Mouse (Mus musculus) midbrain, embryonic 10.5 days (tissue): ENCODE results near the gene Pde3a. TPM values are rescaled to one million over a fixed set of nuclear protein-coding genes. Genes with fewer than 3 reads are reported as not detected.
A peak's percentile ranks its signal among the peaks of the same experiment; 100 is the strongest.

Experiments used
- DNase-seq: peaks from one replicate; pipeline ENCODE4 v3.0.0-alpha.2; 2017; ENCODE audit warnings: low spot score
- H3K27ac ChIP-seq: fragments of 300-500 bp; sonication (generic); replicated peaks from 2 replicates; pipeline ENCODE4 v1.5.1; 2016; ENCODE audit warnings: mild to moderate bottlenecking
- H3K27me3 ChIP-seq: fragments of 300-500 bp; sonication (generic); 2 replicates; pipeline ENCODE4 v1.6.1; 2016; ENCODE audit warnings: low read depth, mild to moderate bottlenecking; ENCODE audit not compliant: poor library complexity, severe bottlenecking
- H3K36me3 ChIP-seq: fragments of 300-500 bp; sonication (generic); 2 replicates; pipeline ENCODE4 v1.6.1; 2016; ENCODE audit warnings: mild to moderate bottlenecking, moderate library complexity
- H3K4me1 ChIP-seq: fragments of 300-500 bp; sonication (generic); 2 replicates; pipeline ENCODE4 v1.6.1; 2016
- H3K4me3 ChIP-seq: fragments of 300-500 bp; sonication (generic); 2 replicates; pipeline ENCODE4 v1.5.1; 2016; ENCODE audit warnings: mild to moderate bottlenecking, moderate library complexity
- H3K9me3 ChIP-seq: fragments of 300-500 bp; sonication (generic); replicated peaks from 2 replicates; pipeline ENCODE4 v1.6.1; 2016; ENCODE audit warnings: mild to moderate bottlenecking
- WGBS: fragments of 180-500 bp; shearing (Covaris S2); methylation state at CpG from one replicate; pipeline ENCODE4 v1.1.7; 2016; 5-methylcytosine and 5-hydroxymethylcytosine counted together
- polyA plus RNA-seq: library from polyadenylated mRNA; unstranded; fragments of >200 nt; fragmentation: Nextera tagmentation; extraction: Ambion mirVana; gene quantifications from 2 replicates; pipeline ENCODE4 v1.2.1, GENCODE M21; 2016

The Pde3a gene
- polyA plus RNA-seq, 1 experiment from 2014 or later: 0.63 TPM

DNA sequence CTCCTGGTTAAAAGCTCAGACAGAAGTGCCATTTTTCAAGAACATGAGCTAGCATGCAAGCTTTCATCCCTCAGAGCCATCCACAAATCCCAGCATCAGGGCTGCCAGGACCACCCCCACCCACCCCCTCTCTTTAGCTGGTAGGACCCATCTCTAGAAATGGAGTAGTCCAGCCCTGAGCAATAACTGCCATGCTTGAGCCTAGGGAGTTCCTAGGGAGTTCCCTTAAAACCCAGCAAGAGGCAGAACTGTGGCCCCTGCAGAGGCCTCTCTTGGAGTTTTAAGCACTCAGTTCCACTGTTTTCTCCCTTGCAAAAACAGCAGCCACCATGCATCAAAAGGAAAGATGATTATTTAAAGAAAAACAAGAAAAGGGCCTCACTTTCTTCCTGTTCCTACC, 988 bp upstream of the Pde3a start:
- peak overlapping the region; percentile 63 for H3K4me3 ChIP-seq
- no peak for DNase-seq
- no peaks in the 10 kb centered on the region for H3K9me3 ChIP-seq
- H3K27me3 ChIP-seq: peaks cover 50% of the 10 kb centered on the region
- peaks cover 27% of the 10 kb centered on the region for H3K4me1 ChIP-seq
- no peak overlapping the region for H3K27ac ChIP-seq
- H3K36me3 ChIP-seq: no peaks in the 10 kb centered on the region

- Histone ChIP-seq H3K27me3 (peaks cover 56% of the 10 kb centered on the region), H3K27ac (peak overlapping the region; percentile 83), H3K36me3 (no peaks in the 10 kb centered on the region), H3K4me3 (peak overlapping the region; percentile 63), H3K4me1 (peaks cover 27% of the 10 kb centered on the region), H3K9me3 (no peaks in the 10 kb centered on the region)
- DNase-seq: peak; percentile 77
- WGBS: under 1% methylated on average over 67 of the region's 68 CpGs
Measured at GRCm38 (mm10) chr6:141249585-141250295, 671 bp downstream of the Pde3a start.

- peak overlapping the region; percentile 63 for H3K4me3 ChIP-seq
- peak overlapping the region; percentile 83 for H3K27ac ChIP-seq
- H3K27me3 ChIP-seq: peaks cover 56% of the 10 kb centered on the region
- under 1% methylated on average over 22 of the region's 22 CpGs for WGBS
- peaks cover 31% of the 10 kb centered on the region for H3K4me1 ChIP-seq
- no peak for DNase-seq
- no peaks in the 10 kb centered on the region for H3K36me3 ChIP-seq
- H3K9me3 ChIP-seq: no peaks in the 10 kb centered on the region
Measured at GRCm38 (mm10) chr6:141250296-141250629, 1.2 kb downstream of the Pde3a start.

DNA sequence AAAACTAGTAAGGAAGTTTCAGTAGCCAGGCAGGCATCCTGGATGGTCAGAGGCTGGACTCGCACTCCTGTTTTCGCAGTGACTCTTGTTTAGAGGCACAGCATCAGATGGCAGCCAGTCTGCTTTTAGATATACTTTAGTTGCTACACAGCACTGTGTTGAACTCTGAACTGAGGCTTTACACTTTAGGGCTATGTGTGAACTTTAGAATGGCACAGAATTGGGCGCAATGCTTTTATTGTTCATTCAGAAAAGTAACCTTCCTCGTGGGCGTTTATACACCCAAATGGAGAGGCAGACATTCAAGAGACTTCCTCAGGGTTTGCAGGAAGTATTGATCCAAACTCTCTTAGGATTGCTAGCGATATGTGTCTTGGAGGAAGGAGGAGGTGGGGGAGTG, 1.9 kb downstream of the Pde3a start:
- H3K27me3 ChIP-seq: peaks cover 56% of the 10 kb centered on the region
- H3K4me3 ChIP-seq: peak overlapping the region; percentile 63; the same call in 1 of the 2 replicates

DNA sequence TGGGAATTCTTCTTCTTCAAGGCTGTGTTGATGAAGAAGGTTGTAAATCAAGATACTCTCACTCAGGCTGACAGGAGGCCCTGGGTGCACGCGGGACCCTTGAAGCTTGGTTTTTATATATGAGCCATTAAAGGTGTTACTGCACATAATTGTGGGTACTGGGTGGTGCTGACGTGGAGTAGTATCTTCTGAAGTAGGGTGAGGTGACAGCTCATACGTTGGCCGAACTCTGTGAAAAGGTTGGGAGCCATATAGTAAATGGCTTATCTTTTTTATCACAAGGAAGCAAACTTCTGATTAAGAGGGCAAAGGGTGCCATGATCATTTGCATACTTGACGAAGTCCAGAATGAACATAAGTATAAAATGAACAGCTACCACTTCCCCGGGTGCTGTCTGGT, 3.5 kb downstream of the Pde3a start:
- Histone ChIP-seq H3K27me3 (peaks cover 56% of the 10 kb centered on the region), H3K9me3 (no peaks in the 10 kb centered on the region), H3K36me3 (no peaks in the 10 kb centered on the region), H3K27ac (no peak overlapping the region), H3K4me3 (no peak overlapping the region), H3K4me1 (peaks cover 34% of the 10 kb centered on the region)
- WGBS: 95% methylated on average over 7 of the region's 7 CpGs
- DNase-seq: no peak

More for the DNA sequence above, 1.9 kb downstream of the Pde3a start:
- WGBS: 72% methylated on average over 6 of the region's 6 CpGs
- peaks cover 34% of the 10 kb centered on the region for H3K4me1 ChIP-seq
- H3K9me3 ChIP-seq: no peaks in the 10 kb centered on the region
- no peaks in the 10 kb centered on the region for H3K36me3 ChIP-seq
- DNase-seq: no peak
- H3K27ac ChIP-seq: no peak overlapping the region

DNA sequence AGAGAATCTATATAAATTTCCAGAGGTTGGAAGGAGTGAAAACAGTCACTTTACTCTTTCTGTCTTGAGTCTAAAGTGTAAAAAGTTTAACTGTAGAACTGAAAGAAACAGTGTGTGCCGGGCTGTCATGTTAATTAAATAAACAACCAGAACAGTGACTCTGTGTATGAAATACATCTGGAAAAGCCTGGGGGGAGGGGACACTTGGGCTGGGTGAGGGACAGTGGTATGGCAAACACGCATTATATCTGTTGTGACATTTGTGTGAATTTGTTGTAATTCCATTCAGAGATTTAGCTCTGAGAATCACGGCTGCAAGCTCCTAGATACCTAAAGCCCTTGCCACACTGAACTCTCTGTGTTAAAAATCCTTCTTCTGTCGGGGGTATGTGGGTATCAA, 5.9 kb downstream of the Pde3a start:
- no peak overlapping the region for H3K27ac ChIP-seq
- H3K4me1 ChIP-seq: peaks cover 14% of the 10 kb centered on the region
- DNase-seq: no peak
- no peaks in the 10 kb centered on the region for H3K36me3 ChIP-seq
- peaks cover 38% of the 10 kb centered on the region for H3K27me3 ChIP-seq
- no peaks in the 10 kb centered on the region for H3K9me3 ChIP-seq
- WGBS: 69% methylated on average over 4 of the region's 4 CpGs
- no peak overlapping the region for H3K4me3 ChIP-seq

DNA sequence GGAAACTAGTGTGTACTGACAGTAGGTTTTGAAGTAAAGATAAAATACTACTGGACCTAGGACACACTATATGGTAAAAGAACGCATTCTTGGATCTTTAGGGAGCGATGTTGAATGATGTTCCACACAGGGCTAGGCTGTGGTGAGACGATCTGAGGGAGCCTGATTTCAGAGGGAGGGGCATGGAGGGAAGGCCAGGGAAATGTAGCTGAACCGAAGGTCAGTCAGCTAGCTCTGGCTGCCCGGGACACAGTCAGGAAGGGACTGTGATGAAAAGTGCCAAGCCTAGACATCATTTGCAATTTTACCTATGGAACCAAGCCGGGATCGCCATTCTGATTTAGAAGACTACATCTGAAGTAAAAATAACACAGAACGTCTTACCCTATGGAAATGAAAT, 7.8 kb downstream of the Pde3a start:
- peaks cover 18% of the 10 kb centered on the region for H3K27me3 ChIP-seq
- H3K36me3 ChIP-seq: no peaks in the 10 kb centered on the region
- no peak overlapping the region for H3K27ac ChIP-seq
- H3K4me3 ChIP-seq: no peak overlapping the region
- H3K9me3 ChIP-seq: no peaks in the 10 kb centered on the region
- DNase-seq: no peak
- WGBS: 77% methylated on average over 8 of the region's 8 CpGs
- peaks cover 7% of the 10 kb centered on the region for H3K4me1 ChIP-seq

GRCm38 (mm10) chr6:141257434-141258202, 8.5 kb downstream of the Pde3a start:
- no peaks in the 10 kb centered on the region for H3K36me3 ChIP-seq
- H3K4me1 ChIP-seq: peaks cover 7% of the 10 kb centered on the region
- H3K27me3 ChIP-seq: peaks cover 11% of the 10 kb centered on the region
- H3K4me3 ChIP-seq: no peak overlapping the region
- 91% methylated on average over 6 of the region's 6 CpGs for WGBS
- no peak overlapping the region for H3K27ac ChIP-seq
- H3K9me3 ChIP-seq: no peaks in the 10 kb centered on the region
- no peak for DNase-seq

GRCm38 (mm10) chr6:141265257-141265656, 16.2 kb downstream of the Pde3a start:
- H3K9me3 ChIP-seq: no peaks in the 10 kb centered on the region
- H3K36me3 ChIP-seq: no peaks in the 10 kb centered on the region
- DNase-seq: no peak
- 88% methylated on average over 4 of the region's 4 CpGs for WGBS
- H3K27ac ChIP-seq: no peak overlapping the region
- H3K27me3 ChIP-seq: no peaks in the 10 kb centered on the region
- no peaks in the 10 kb centered on the region for H3K4me1 ChIP-seq
- no peak overlapping the region for H3K4me3 ChIP-seq

DNA sequence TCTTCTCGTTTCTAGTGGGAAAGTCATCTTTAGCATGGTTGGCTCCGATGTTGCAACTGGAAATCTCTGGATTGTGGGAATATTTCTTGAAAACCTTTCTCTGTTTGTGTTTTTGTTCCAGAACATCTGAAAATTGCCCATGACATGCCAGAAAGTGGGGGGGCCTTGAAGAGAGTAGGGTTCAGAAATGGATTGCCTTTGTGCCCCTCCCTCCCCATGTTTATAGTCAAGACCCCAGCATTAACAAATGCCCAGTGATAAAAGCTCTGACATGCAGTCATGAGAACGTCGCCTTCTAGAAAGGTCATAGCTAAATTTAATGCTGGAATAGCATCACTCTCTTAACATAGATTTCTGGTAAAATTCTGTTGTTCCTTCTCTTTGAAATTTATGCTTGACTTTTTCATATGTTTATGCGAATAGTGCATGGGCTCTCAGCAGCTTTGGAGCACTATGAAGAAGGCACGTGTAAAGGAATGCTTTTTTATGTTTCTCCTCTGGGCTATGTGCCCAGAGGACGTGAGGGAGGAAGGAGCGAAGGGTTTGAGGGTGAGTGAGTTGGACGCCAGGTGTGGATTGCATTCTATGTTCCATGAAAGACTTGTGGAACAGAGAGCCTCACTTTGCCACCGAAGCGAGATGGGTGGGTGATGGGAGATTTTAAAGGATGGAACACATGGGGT, 19.0 kb downstream of the Pde3a start:
- Histone ChIP-seq H3K27me3 (no peaks in the 10 kb centered on the region), H3K27ac (no peak overlapping the region), H3K36me3 (no peaks in the 10 kb centered on the region), H3K9me3 (no peaks in the 10 kb centered on the region), H3K4me1 (no peaks in the 10 kb centered on the region), H3K4me3 (no peak overlapping the region)
- WGBS: 92% methylated on average over 11 of the region's 11 CpGs
- DNase-seq: no peak

DNA sequence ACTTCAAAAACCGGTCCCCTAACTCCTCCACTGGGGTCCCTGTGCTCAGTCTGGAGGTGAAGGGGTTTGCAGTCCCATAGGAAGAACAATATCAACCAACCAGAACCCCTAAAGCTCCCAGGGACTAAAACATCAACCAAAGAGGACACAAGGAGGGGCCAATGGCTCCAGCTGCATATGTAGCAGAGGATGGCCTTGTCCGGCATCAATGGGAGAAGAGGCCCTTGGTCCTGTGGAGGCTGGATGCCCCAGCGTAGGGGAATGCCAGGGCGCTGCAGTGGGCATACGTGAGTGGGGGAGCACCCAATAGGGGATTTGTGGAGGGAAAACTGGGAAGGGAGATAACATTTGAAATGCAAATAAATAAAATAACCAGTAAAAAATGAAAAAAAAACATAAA, 19.8 kb downstream of the Pde3a start:
- H3K36me3 ChIP-seq: no peaks in the 10 kb centered on the region
- no peaks in the 10 kb centered on the region for H3K4me1 ChIP-seq
- no peak overlapping the region for H3K4me3 ChIP-seq
- H3K27ac ChIP-seq: no peak overlapping the region
- H3K27me3 ChIP-seq: no peaks in the 10 kb centered on the region
- no peak for DNase-seq
- H3K9me3 ChIP-seq: no peaks in the 10 kb centered on the region
- 90% methylated on average over 5 of the region's 5 CpGs for WGBS

DNA sequence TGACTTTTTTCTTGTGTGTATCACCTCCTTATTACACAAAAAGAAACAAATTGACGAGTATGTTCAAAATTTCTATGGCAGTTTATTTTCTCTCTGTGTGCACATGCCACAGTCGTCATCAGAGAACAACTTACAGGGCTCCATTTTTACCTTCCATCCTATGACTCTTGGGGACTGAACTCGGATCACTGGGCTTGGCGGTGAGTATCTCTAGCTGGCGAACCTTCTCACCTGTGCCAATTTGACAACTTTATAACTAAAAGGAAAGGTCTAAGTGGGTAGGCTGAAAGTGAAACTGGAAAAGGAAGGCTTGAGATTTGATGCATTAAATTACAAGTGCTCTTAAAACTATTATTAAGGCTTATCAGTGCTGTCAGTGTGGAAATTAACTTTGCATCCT, 22.1 kb downstream of the Pde3a start:
- Histone ChIP-seq H3K36me3 (no peaks in the 10 kb centered on the region), H3K9me3 (no peaks in the 10 kb centered on the region), H3K27ac (no peak overlapping the region), H3K4me3 (no peak overlapping the region), H3K4me1 (no peaks in the 10 kb centered on the region), H3K27me3 (no peaks in the 10 kb centered on the region)
- DNase-seq: no peak
- 90% methylated on average over 5 of the region's 5 CpGs for WGBS

DNA sequence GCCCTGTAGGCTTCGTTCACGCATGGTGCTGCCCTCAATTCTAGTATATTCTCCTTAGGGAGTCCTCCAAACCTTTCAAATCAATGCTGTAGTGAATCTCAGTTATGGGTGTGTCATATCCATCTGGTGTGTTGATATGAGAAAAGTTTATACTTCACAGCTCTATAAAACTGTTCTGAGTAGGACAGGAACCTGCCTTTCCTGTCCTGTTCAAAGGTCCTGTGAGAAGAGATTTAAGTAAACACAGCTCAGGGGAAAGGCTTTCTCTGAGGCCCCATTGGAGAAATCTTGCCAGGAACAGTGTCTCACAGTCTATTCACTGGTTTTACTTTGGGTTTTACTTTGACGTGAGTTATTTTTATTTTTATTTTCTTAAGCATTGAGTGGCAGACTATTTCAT, 22.5 kb downstream of the Pde3a start:
- no peak for DNase-seq
- Histone ChIP-seq H3K27ac (no peak overlapping the region), H3K36me3 (no peaks in the 10 kb centered on the region), H3K4me3 (no peak overlapping the region), H3K27me3 (no peaks in the 10 kb centered on the region), H3K9me3 (no peaks in the 10 kb centered on the region), H3K4me1 (no peaks in the 10 kb centered on the region)
- WGBS: 91% methylated on average over 3 of the region's 3 CpGs
